Mouse (Mus musculus) urinary bladder, postnatal 0 days (tissue): ENCODE results near the gene Nosip. TPM values are rescaled to one million over a fixed set of nuclear protein-coding genes. Genes with fewer than 3 reads are reported as not detected.
A peak's percentile ranks its signal among the peaks of the same experiment; 100 is the strongest.

ENCODE experiments used
- microRNA counts: library from miRNA; unstranded; fragments of <30 nt; microRNA quantifications from one replicate; lab custom pipeline; 2016
- microRNA-seq: library from miRNA; unstranded; fragments of <30 nt; microRNA quantifications from one replicate; pipeline ENCODE4, GENCODE M21; 2016
- polyA plus RNA-seq: library from polyadenylated mRNA; unstranded; fragments of >200 nt; fragmentation: Nextera tagmentation; extraction: Ambion mirVana; gene quantifications from 2 replicates; pipeline ENCODE4 v1.2.1, GENCODE M21; 2015

Nosip gene
- 33.7 and 38.6 TPM in 2 replicates for polyA plus RNA-seq

DNA sequence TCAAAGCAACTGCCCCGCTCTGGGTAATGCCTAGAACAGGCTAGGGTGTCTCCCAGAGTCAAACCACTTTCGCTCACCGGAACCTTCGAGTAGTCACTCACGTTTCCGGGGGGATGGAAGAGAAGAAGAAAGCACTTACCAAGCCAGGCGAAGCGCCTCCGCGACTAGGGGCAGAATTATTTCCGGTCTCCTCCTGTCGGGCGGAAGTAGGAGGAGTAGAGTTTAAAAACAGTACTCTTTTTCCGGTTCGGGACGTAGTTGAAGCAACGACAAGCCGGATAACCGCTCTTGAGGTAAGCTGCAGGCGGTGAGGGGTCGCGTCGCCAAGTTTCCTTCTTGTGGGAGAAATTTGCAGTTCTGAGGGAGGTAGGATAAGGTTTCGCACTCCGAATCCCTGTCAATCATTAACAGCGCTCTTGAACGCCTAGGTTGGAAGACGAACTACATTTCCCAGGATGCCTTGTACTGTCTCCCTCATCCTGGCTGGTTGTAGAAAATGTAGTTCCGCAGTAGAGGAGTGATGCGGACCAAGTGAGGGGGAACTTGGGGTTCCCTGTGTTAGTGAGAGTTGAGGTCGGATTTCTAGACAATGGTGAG is at the start of gene Nosip, which contains the start of gene Prrg2:
Gene Nosip (plus strand): TSS at position 191 of the 597 bp plus-strand sequence.
Gene Prrg2 (minus strand): TSS at position 439 of the 597 bp plus-strand sequence.

DNA sequence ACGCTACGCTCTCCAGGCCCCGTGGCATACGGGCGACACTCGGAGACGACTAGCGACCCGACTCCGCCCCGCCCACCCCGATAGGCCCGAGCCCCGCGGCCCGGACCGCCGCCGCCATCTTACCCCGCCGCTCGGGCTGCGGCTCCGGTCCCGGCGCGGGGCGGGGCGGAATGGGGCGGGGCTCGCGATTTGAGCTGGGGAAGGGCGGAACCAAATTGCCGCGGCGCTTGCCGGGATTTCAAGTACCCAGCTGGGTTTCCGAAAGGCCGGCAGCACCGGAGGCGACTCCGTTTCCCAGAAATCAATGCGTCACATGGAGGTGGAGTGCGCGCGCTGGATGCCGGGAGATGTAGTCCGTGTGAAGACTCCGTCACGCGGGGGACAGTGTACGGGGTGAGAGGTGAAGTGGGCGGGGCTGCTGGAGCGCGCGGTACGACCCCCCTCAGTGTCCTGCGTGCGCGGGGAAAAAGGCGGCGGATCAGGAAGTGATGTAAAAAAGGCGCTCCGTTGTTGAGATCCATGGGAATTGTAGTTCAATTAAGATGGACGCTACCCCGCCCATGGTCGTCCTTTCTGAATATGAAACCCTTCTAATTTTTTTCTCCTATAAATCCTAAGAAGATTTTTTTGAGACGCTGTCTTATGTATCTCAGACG is 46.1 kb upstream of the Nosip start, which contains the start of gene Scaf1:
Gene Scaf1 (minus strand): TSS at position 407 of the 656 bp plus-strand sequence.

DNA sequence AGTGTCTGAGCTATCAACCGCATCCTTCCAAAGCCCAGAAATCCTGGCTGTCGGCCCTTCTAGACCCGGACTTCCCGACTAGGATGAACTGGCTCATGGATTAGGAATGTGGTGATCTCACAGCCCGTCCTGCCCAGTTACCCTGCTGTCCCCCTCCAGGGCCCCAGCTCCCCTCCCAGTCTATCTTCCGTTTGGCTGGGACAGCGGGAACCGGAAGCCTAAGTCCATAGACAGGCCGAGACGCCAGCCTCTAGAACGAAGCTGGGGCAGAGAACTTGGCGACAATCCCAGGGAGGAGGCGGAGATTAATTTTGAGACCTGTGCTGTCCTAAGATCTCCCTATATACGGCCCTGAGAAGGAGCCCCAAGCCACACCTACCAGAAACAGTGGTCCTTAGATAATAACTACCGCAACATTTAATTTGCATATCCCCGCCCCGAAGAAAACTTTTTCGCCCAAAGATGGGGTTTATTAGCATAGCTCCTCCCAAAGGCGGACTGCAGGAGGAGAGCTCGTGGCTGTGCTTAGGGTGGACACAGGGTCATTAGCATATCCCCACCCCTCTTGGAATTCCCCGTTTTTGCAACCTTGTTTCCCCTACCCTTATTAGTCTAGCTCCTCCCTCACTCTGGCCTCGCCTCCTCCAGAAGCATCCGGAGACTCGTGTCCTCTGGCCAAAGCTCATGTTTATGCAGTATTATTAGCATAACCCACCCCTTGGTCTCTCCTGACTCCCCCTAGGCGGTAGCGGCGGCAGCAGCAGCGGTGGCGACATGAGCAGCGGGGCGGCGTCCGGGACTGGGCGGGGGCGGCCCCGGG is 44.8 kb upstream of the Nosip start, which contains the start of gene Rras:
Gene Rras (plus strand): TSS at position 720 of the 820 bp plus-strand sequence.

DNA sequence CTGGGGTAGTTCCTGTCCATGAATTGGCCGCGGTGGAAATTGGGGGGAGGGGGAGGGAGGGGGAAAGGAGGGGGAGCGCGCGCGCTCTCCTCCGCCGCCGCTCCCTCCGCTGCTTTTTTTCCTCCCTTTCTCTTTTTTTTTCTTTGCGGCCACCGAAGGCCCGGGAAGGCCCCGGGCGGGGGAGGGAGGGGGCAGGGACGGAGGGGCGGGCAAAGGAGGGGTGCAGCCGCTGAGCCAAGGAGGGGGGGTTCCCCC is 9.4 kb upstream of the Nosip start, which contains the start of gene Prr12:
Gene Prr12 (minus strand): TSS at position 20 of the 255 bp plus-strand sequence.

DNA sequence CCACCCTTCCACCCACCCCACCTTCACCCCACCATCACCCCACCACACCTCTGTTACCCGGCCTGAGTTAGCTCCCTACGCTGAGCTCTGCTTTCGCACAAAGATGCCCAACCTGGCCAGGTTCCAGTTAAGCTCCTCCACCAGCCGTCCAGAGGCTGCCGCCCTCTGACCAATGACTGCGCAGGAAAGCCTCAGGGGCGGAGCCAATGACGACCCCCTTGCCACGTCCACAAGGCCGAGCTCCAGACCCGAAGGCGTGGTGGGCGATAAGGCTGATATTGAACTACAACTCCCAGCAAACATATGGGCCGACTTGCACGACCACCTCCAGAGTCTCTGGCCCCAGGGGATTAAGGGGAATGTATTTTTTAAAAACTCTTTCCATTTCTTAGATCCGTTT is 29.8 kb downstream of the Nosip start, which contains the start of gene Rcn3:
Gene Rcn3 (minus strand): TSS at position 174 of the 400 bp plus-strand sequence.

DNA sequence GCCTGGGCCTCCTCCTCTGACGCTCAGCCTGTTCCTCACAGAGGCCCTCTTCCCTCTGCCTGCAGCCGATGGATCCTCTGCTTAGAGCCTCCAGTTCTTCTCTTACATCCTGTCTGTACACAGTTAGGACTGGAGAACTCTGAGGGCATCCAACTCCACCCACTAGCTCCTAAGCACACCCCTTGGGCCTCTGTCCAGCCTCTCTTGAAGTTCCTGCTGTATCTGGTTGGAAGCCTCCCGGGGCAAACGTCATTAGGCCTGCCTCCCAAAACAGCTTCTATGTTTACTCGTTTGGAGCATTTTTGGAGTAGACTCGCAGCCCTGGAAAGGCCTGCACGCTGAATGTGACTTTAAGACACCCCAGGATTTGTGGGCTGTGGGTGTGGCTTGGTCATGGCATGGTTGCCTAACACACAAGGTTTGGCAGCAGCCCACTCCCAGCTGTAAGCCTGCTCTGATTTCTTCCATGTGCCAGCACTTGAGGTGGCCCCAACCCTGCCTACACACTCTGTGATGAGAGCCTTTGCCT is 41.5 kb downstream of the Nosip start, which contains the start of gene Fcgrt:
Gene Fcgrt (minus strand): TSS at position 200 of the 529 bp plus-strand sequence.

DNA sequence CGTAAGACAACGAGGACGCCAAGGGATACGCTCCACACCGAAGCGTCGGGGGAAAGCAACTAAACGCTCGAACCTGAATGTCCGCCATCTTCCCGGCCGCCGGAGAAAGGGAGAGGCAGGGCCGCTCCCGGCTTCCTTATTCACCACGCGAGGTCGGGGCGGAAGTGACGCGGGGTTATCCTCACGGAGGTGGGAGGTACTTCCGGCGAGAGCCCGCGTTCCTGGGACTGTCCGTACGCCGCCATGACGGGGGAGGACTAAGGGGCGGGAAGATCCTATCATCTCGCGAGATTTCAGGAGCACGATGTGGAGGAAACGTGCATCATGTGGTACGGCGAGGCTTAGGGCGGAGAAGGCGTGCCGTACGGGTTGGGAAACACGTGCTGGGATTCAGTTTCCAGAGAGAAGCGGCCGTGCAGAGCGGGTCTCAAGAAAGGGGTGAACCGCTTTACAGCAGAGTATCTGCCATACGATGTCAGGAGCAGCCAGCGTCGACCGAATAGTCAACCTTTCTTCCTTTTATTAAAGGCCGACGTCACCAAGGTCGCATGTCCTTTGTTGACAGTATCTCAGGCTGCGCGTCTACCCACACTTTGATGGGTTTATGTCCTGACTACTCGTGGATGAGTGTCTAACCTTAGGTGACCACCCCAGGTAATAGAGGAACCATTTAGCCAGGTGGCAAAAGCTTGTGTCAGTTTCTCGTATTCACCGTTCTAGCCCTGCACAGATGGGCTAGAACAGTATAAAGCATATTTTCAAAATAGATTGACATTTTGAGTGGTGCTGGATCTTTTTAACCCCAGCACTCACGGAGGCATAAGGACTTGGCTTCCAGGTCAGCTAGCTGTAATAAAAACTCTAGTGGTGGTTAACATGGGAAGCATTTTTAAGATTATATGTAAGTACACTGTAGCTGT is 62.3 kb downstream of the Nosip start, which contains the start of gene Rps11:
Gene Rps11 (minus strand): TSS at position 216 of the 920 bp plus-strand sequence.

MicroRNA genes within 50 kb of the gene (microRNA counts, 519-probe panel; counts per million panel counts)
- 3,260 counts per million, percentile 53 among the panel's probes with 10 or more counts for microRNA mmu-miR-150 (lab: Ali Mortazavi, UCI)

Small RNA genes lying within 50 kb of the gene (microRNA-seq; reads per million reads assigned to microRNA genes)
- gene Mir150 (67.4 reads per million, percentile 43 among the genes with 10 or more reads in this experiment), gene Mir5121 (20.4 reads per million, percentile 28 among the genes with 10 or more reads in this experiment), gene Mir7054 (1.2 reads per million)

Other genes with a start within 250 kb of the Nosip start
- 40.2 and 44.4 TPM in 2 replicates for gene Nup62, start 246.3 kb upstream of the Nosip start, polyA plus RNA-seq
- 0.51 and 0.73 TPM in 2 replicates for gene Il4i1, start 246.0 kb upstream of the Nosip start, polyA plus RNA-seq
- 6.1 and 8.3 TPM in 2 replicates for gene Atf5, start 245.8 kb upstream of the Nosip start, polyA plus RNA-seq
- gene Akt1s1, start 213.4 kb upstream of the Nosip start, polyA plus RNA-seq = 89.9 and 95.2 TPM in 2 replicates
- 40.6 and 43.1 TPM in 2 replicates for gene Tbc1d17, start 213.3 kb upstream of the Nosip start, polyA plus RNA-seq
- gene Pnkp, start 205.3 kb upstream of the Nosip start, polyA plus RNA-seq = 23.5 and 32.3 TPM in 2 replicates
- 204 and 244 TPM in 2 replicates for gene Ptov1, start 192.6 kb upstream of the Nosip start, polyA plus RNA-seq
- 56.3 and 58.9 TPM in 2 replicates for gene Med25, start 169.7 kb upstream of the Nosip start, polyA plus RNA-seq
- 27.5 and 29.3 TPM in 2 replicates for gene Fuz, start 166.3 kb upstream of the Nosip start, polyA plus RNA-seq
- 32.3 and 40.8 TPM in 2 replicates for gene Ap2a1, start 132.9 kb upstream of the Nosip start, polyA plus RNA-seq
- 0.23 and 0.39 TPM in 2 replicates for gene Tsks, start 119.2 kb upstream of the Nosip start, polyA plus RNA-seq
- gene Cpt1c, start 87.6 kb upstream of the Nosip start, polyA plus RNA-seq = 10.1 and 10.3 TPM in 2 replicates
- gene Prmt1, start 75.9 kb upstream of the Nosip start, polyA plus RNA-seq = 237 and 244 TPM in 2 replicates
- 52.3 and 56.8 TPM in 2 replicates for gene Irf3, start 64.8 kb upstream of the Nosip start, polyA plus RNA-seq
- 31.9 and 33.3 TPM in 2 replicates for gene Bcl2l12, start 63.7 kb upstream of the Nosip start, polyA plus RNA-seq
- gene Scaf1, start 46.1 kb upstream of the Nosip start, polyA plus RNA-seq = 22.9 and 24.6 TPM in 2 replicates
- gene Rras, start 44.5 kb upstream of the Nosip start, polyA plus RNA-seq = 342 and 359 TPM in 2 replicates
- 4.3 and 5.6 TPM in 2 replicates for gene Prr12, start 9.5 kb upstream of the Nosip start, polyA plus RNA-seq
- 22.6 and 23.4 TPM in 2 replicates for gene Prrg2, start 248 bp downstream of the Nosip start, polyA plus RNA-seq
- gene Rcn3, start 29.8 kb downstream of the Nosip start, polyA plus RNA-seq = 345 and 360 TPM in 2 replicates
- 134 and 152 TPM in 2 replicates for gene Fcgrt, start 41.4 kb downstream of the Nosip start, polyA plus RNA-seq
- gene Rps11, start 62.0 kb downstream of the Nosip start, polyA plus RNA-seq = 1,079 and 1,156 TPM in 2 replicates
- 1,221 and 1,252 TPM in 2 replicates for gene Rpl13a, start 66.3 kb downstream of the Nosip start, polyA plus RNA-seq
- gene Gm45713, start 73.8 kb downstream of the Nosip start, polyA plus RNA-seq = 0.22 and 0.60 TPM in 2 replicates
- gene Flt3l, start 74.0 kb downstream of the Nosip start, polyA plus RNA-seq = 3.5 and 4.9 TPM in 2 replicates
- gene Pih1d1, start 91.9 kb downstream of the Nosip start, polyA plus RNA-seq = 52.0 and 54.3 TPM in 2 replicates
- gene Aldh16a1, start 92.2 kb downstream of the Nosip start, polyA plus RNA-seq = 19.3 and 21.1 TPM in 2 replicates
- gene Slc17a7, start 101.5 kb downstream of the Nosip start, polyA plus RNA-seq = 0.08 TPM in 1 of 2 replicates, not detected in the other
- gene Gfy, start 117.1 kb downstream of the Nosip start, polyA plus RNA-seq = not detected in 2 replicates
- gene Pth2, start 118.6 kb downstream of the Nosip start, polyA plus RNA-seq = not detected in 2 replicates
- gene Ccdc155, start 142.5 kb downstream of the Nosip start, polyA plus RNA-seq = 0.26 and 0.35 TPM in 2 replicates
- 13.9 and 16.5 TPM in 2 replicates for gene Dkkl1, start 149.7 kb downstream of the Nosip start, polyA plus RNA-seq
- gene Tead2, start 153.3 kb downstream of the Nosip start, polyA plus RNA-seq = 39.4 and 41.4 TPM in 2 replicates
- 4.2 and 18.7 TPM in 2 replicates for gene Cd37, start 176.7 kb downstream of the Nosip start, polyA plus RNA-seq
- not detected in 2 replicates for gene Slc6a16, start 178.7 kb downstream of the Nosip start, polyA plus RNA-seq
- not detected in 2 replicates for gene Slc6a21, start 215.1 kb downstream of the Nosip start, polyA plus RNA-seq